Mouse (Mus musculus): ENCODE measurements around the gene Mvb12b. TPM values are rescaled to one million over a fixed set of nuclear protein-coding genes. Genes with fewer than 3 reads are reported as not detected.

The Mvb12b gene
- polyA plus RNA-seq, 1 experiment from 2014 or later: 21.3 TPM

- no peaks in the 10 kb centered on the region for H3K9me3 ChIP-seq (replicated peaks)
- H3K27ac ChIP-seq: no peak overlapping the region
- H3K4me2 ChIP-seq: no peak overlapping the region
- no peak overlapping the region for H3K9ac ChIP-seq
- ATAC-seq: no peak; the same call in 1 of the 2 replicates
- no peak overlapping the region for H3K4me3 ChIP-seq
- no peaks in the 10 kb centered on the region for H3K27me3 ChIP-seq (replicated peaks)
- WGBS (ENCODE audit: insufficient replicate concordance): 83% methylated on average over 12 of the region's 12 CpGs
- peaks cover 15% of the 10 kb centered on the region for H3K4me1 ChIP-seq
- peaks cover 28% of the 10 kb centered on the region for H3K36me3 ChIP-seq
These were observed 84.6 kb downstream of the Mvb12b start for GRCm38 (mm10) chr2:33803083-33803615.

- Histone ChIP-seq H3K27me3 (replicated peaks) (no peaks in the 10 kb centered on the region), H3K9ac (no peak overlapping the region), H3K36me3 (peaks cover 30% of the 10 kb centered on the region), H3K9me3 (replicated peaks) (no peaks in the 10 kb centered on the region), H3K4me3 (no peak overlapping the region), H3K4me1 (peaks cover 18% of the 10 kb centered on the region), H3K27ac (no peak overlapping the region), H3K4me2 (no peak overlapping the region)
- WGBS (ENCODE audit: insufficient replicate concordance): 85% methylated on average over 13 of the region's 13 CpGs
- no peak for ATAC-seq
These were observed 86.0 kb downstream of the Mvb12b start for GRCm38 (mm10) chr2:33801760-33802159.

GRCm38 (mm10) chr2:33801336-33801735, 86.4 kb downstream of the Mvb12b start:
- Histone ChIP-seq H3K27ac (no peak overlapping the region), H3K4me2 (no peak overlapping the region), H3K4me3 (no peak overlapping the region), H3K9me3 (replicated peaks) (no peaks in the 10 kb centered on the region), H3K4me1 (peaks cover 21% of the 10 kb centered on the region), H3K9ac (no peak overlapping the region), H3K36me3 (peaks cover 30% of the 10 kb centered on the region), H3K27me3 (replicated peaks) (no peaks in the 10 kb centered on the region)
- 86% methylated on average over 8 of the region's 8 CpGs for WGBS (ENCODE audit: insufficient replicate concordance)
- ATAC-seq: no peak

GRCm38 (mm10) chr2:33800221-33800620, 87.5 kb downstream of the Mvb12b start:
- Histone ChIP-seq H3K4me2 (no peak overlapping the region), H3K9ac (no peak overlapping the region), H3K27ac (no peak overlapping the region), H3K4me1 (peaks cover 21% of the 10 kb centered on the region), H3K9me3 (replicated peaks) (no peaks in the 10 kb centered on the region), H3K27me3 (replicated peaks) (no peaks in the 10 kb centered on the region), H3K4me3 (no peak overlapping the region), H3K36me3 (peaks cover 29% of the 10 kb centered on the region)
- ATAC-seq: no peak
- WGBS (ENCODE audit: insufficient replicate concordance): 80% methylated on average over 6 of the region's 6 CpGs

DNA sequence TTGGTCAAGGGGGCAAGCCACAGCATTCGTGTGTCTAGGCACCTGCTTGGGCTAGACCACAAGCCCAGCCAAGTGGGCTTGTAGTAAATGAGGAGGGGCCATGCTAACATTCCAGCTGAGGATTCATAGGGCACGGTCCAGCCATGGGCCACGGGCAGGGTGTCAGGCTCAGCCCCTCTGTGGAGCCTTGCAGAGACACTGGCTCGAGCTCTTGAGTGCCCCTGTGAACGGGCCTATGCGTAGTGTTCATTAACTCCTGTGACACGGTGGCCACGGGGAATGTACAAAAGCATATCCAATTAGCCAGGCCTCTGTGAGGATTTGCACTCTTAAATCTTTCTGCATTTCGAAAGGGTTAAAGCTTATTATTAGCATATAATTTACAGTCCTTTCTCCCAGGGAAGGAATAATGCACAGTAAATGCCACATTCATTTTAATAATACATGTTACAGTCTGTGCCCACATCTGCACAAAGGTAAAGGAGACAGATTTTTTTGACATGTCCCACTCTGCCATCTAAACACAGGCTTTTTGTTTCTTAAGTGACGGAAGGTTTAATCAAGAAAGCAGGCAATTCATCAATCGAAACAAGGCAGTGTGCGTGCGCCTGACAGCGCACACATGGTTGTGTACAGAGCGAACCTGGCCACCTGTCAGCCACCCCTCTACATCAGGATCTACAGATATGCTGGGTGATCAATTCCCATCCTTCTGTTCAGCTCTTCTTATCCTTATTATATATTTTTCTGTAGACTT, 91.9 kb downstream of the Mvb12b start:
- Histone ChIP-seq H3K4me2 (no peak overlapping the region), H3K27me3 (replicated peaks) (no peaks in the 10 kb centered on the region), H3K4me3 (no peak overlapping the region), H3K9me3 (replicated peaks) (no peaks in the 10 kb centered on the region), H3K9ac (no peak overlapping the region), H3K27ac (no peak overlapping the region), H3K4me1 (peaks cover 12% of the 10 kb centered on the region), H3K36me3 (peaks cover 30% of the 10 kb centered on the region)
- 89% methylated on average over 15 of the region's 15 CpGs for WGBS (ENCODE audit: insufficient replicate concordance)
- ATAC-seq: no peak

DNA sequence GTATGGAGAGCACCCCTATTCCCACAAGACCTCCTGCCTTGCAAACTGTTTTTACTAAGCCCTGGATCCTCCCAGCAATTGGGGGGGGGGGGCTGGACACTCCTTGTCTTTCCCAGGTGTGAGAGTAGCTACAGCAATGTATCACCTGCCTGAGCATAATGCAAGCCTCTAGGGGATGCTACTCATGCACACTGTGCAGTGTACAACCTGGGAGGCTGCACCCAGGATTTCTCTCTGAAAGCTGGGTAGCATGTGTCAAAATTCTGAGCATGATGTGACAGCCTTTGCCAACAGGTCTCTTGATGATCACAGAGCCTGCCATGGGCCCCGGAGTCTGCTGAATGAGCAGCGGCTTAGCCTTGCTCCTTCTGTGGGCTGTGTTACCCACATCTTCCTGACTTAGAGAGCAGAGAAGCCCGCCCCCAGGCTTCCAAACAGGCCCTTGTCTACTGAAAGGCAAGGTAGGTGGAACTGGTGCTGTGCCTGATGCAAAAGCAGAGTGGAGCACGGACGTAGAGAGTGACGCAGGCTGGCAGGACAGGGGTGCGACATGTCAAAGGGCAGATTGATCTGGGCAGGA, 92.7 kb downstream of the Mvb12b start:
- Histone ChIP-seq H3K4me2 (no peak overlapping the region), H3K27me3 (replicated peaks) (no peaks in the 10 kb centered on the region), H3K4me1 (0 out of 2 replicates have a peak, but pooled peaks cover 7% of the 10 kb centered on the region), H3K4me3 (no peak overlapping the region), H3K9ac (no peak overlapping the region), H3K27ac (no peak overlapping the region), H3K9me3 (replicated peaks) (no peaks in the 10 kb centered on the region), H3K36me3 (peaks cover 32% of the 10 kb centered on the region)
- WGBS (ENCODE audit: insufficient replicate concordance): 77% methylated on average over 7 of the region's 7 CpGs
- no peak for ATAC-seq

GRCm38 (mm10) chr2:33794483-33794882, 93.3 kb downstream of the Mvb12b start:
- Histone ChIP-seq H3K9me3 (replicated peaks) (no peaks in the 10 kb centered on the region), H3K9ac (no peak overlapping the region), H3K27ac (no peak overlapping the region), H3K27me3 (replicated peaks) (no peaks in the 10 kb centered on the region), H3K4me3 (no peak overlapping the region), H3K36me3 (peaks cover 32% of the 10 kb centered on the region), H3K4me1 (0 out of 2 replicates have a peak, but pooled peaks cover 7% of the 10 kb centered on the region), H3K4me2 (no peak overlapping the region)
- WGBS (ENCODE audit: insufficient replicate concordance): 79% methylated on average over 9 of the region's 9 CpGs
- no peak for ATAC-seq

DNA sequence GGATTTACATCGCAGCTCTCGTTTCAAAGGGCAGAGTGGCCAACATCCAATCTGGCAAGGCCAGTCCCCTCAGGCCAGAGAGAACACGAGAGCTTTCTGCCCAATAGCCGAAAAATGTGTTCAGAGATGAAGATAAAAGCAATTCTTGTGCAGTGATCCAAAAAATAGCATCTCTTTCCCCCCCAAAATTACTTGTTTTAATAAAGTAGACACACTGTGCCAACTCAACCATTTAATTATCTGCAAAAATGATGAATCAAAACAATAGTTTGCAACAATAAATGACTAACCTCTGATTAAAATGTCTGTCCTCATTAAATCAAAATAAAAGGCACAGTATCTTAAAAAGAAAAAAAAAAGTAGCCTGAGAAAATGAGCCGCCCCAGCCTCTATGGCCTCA, 97.4 kb downstream of the Mvb12b start:
- WGBS (ENCODE audit: insufficient replicate concordance): 76% methylated on average over 5 of the region's 5 CpGs
- peaks cover 3% of the 10 kb centered on the region; the same call in 1 of the 2 replicates for H3K4me1 ChIP-seq
- no peak for ATAC-seq
- H3K9me3 ChIP-seq (replicated peaks): no peaks in the 10 kb centered on the region
- no peaks in the 10 kb centered on the region for H3K27me3 ChIP-seq (replicated peaks)
- H3K36me3 ChIP-seq: peaks cover 28% of the 10 kb centered on the region
- no peak overlapping the region for H3K4me3 ChIP-seq
- H3K27ac ChIP-seq: no peak overlapping the region
- H3K9ac ChIP-seq: no peak overlapping the region
- no peak overlapping the region for H3K4me2 ChIP-seq

DNA sequence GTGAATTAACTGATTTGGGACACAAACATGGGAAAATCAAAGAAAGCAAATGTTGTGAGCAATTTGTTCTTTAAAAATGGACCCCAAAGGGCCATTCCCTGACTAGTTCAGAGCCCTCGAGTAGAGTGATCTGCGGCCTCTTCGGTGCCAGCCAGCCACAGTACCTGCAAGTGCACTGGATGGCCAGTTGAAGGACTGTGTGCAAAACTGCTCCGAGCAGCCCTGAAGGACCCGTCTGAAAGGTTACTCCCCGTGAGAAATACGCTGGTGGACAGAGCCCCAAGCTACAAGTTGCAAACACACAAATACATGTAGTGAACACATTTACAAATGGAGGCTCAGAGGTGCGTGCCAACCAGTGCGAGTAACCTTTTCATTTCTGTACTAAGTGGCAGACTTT, 98.0 kb downstream of the Mvb12b start:
- peaks cover 27% of the 10 kb centered on the region for H3K36me3 ChIP-seq
- 80% methylated on average over 9 of the region's 9 CpGs for WGBS (ENCODE audit: insufficient replicate concordance)
- H3K4me3 ChIP-seq: no peak overlapping the region
- H3K27ac ChIP-seq: no peak overlapping the region
- H3K4me1 ChIP-seq: peaks cover 3% of the 10 kb centered on the region; the same call in 1 of the 2 replicates
- H3K4me2 ChIP-seq: no peak overlapping the region
- no peak for ATAC-seq
- no peaks in the 10 kb centered on the region for H3K27me3 ChIP-seq (replicated peaks)
- no peaks in the 10 kb centered on the region for H3K9me3 ChIP-seq (replicated peaks)
- no peak overlapping the region for H3K9ac ChIP-seq

DNA sequence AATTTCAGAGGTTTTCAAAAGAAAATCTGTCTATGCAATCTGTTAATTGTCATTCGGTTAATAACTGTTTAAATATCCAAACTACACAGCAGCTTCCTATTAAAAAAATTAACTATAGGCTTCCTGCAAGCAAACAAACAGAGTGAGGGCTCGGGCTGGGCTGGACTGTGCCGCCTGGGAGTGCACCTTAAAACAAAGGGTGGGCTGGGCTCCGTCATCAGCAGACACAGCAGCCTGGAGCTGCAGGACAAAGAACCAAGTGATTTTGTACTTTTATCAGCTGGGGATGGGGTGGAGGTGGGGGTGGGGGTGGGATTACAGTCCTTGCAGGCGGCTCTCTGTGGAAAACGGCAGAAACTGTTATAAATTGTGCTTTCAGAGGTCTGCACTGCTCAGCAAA, 98.5 kb downstream of the Mvb12b start:
- Histone ChIP-seq H3K27ac (no peak overlapping the region), H3K36me3 (peaks cover 25% of the 10 kb centered on the region), H3K4me3 (no peak overlapping the region), H3K9ac (no peak overlapping the region), H3K4me1 (peaks cover 3% of the 10 kb centered on the region; the same call in 1 of the 2 replicates), H3K27me3 (replicated peaks) (no peaks in the 10 kb centered on the region), H3K4me2 (no peak overlapping the region), H3K9me3 (replicated peaks) (no peaks in the 10 kb centered on the region)
- ATAC-seq: no peak
- WGBS (ENCODE audit: insufficient replicate concordance): 56% methylated on average over 6 of the region's 6 CpGs

DNA sequence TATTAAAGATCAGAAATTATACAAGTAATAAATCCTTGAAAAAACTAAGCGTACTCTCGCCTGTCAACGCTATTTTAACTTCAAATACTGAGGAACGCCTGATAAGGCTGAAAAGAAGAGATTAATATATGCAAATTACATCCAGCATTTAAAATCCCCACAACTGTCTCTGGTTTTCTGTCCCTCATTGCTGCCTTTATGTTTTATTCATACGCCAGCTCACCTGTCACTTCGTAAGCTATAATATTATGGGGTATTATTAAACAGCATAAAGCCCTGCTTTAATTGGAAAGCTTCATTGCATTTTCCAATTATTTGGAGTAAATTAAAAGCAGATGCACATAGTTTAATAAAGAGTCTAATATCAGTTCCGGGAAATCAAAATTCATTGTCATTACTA, 98.9 kb downstream of the Mvb12b start:
- H3K27me3 ChIP-seq (replicated peaks): no peaks in the 10 kb centered on the region

DNA sequence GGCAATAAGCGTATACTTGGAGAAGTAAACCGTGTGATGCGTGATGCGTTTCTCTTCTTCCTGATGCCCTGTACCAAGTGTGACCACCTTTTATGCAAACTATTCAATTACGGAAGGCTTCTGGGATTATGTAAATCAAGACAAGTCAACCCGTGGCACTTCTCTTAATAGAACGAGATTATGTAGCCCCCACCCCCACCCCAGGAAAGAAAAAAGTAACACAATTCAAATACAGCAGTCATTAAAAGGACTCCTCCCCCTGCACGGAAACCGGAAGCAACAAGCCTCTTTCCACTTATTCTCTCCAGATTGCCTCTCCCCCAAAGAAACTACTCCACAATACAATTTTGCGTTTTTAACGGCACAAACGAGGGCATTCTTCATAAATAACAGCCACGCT, 99.6 kb downstream of the Mvb12b start:
- Histone ChIP-seq H3K9ac (no peak overlapping the region), H3K27me3 (replicated peaks) (no peaks in the 10 kb centered on the region), H3K4me1 (peaks cover 3% of the 10 kb centered on the region; the same call in 1 of the 2 replicates), H3K27ac (no peak overlapping the region), H3K9me3 (replicated peaks) (no peaks in the 10 kb centered on the region), H3K36me3 (peaks cover 25% of the 10 kb centered on the region), H3K4me3 (no peak overlapping the region), H3K4me2 (no peak overlapping the region)
- ATAC-seq: no peak
- WGBS (ENCODE audit: insufficient replicate concordance): 82% methylated on average over 13 of the region's 13 CpGs

More for the DNA sequence above, 98.9 kb downstream of the Mvb12b start:
- H3K4me1 ChIP-seq: peaks cover 3% of the 10 kb centered on the region; the same call in 1 of the 2 replicates
- no peak overlapping the region for H3K4me2 ChIP-seq
- no peak overlapping the region for H3K4me3 ChIP-seq
- H3K27ac ChIP-seq: no peak overlapping the region
- H3K9me3 ChIP-seq (replicated peaks): no peaks in the 10 kb centered on the region
- no peak for ATAC-seq
- H3K36me3 ChIP-seq: peaks cover 21% of the 10 kb centered on the region
- WGBS (ENCODE audit: insufficient replicate concordance): 89% methylated on average over 7 of the region's 7 CpGs
- no peak overlapping the region for H3K9ac ChIP-seq
